Mouse (Mus musculus): ENCODE measurements around the gene Bcor. TPM values are rescaled to one million over a fixed set of nuclear protein-coding genes. Genes with fewer than 3 reads are reported as not detected.

Gene Bcor
- polyA plus RNA-seq, 1 experiment from 2014 or later = 4.0 TPM

GRCm38 (mm10) chrX:12047223-12047911 is 112.8 kb downstream of the Bcor start:
- 56% methylated on average over 16 of the region's 16 CpGs for WGBS (ENCODE audit: insufficient replicate concordance)
- Histone ChIP-seq H3K36me3 (replicated peaks; ENCODE audit: insufficient read depth, low read length) (peaks cover 4% of the 10 kb centered on the region; the same call in 1 of the 2 replicates), H3K4me2 (ENCODE audit: low read depth, low read length) (no peak overlapping the region), H3K4me1 (ENCODE audit: insufficient read depth) (no peaks in the 10 kb centered on the region), H3K27me3 (ENCODE audit: insufficient read depth, low read length) (no peaks in the 10 kb centered on the region), H3K4me3 (ENCODE audit: low read depth, low read length) (no peak overlapping the region), H3K9me3 (ENCODE audit: low read length) (no peaks in the 10 kb centered on the region), H3K9ac (replicated peaks) (no peak overlapping the region), H3K27ac (ENCODE audit: low read depth) (no peak overlapping the region)
- ATAC-seq = no peak
- TF ChIP-seq CTCF (IDR thresholded peaks at IDR 0.05; ENCODE audit: low read depth) (no peak), EP300 (IDR thresholded peaks at IDR 0.05; ENCODE audit: low read depth) (no peak)
- DNase-seq = no peak

GRCm38 (mm10) chrX:12046676-12047075 is 113.5 kb downstream of the Bcor start:
- Histone ChIP-seq H3K27ac (ENCODE audit: low read depth) (no peak overlapping the region), H3K4me1 (ENCODE audit: insufficient read depth) (no peaks in the 10 kb centered on the region), H3K36me3 (replicated peaks; ENCODE audit: insufficient read depth, low read length) (peaks cover 4% of the 10 kb centered on the region; the same call in 1 of the 2 replicates), H3K4me3 (ENCODE audit: low read depth, low read length) (no peak overlapping the region), H3K4me2 (ENCODE audit: low read depth, low read length) (no peak overlapping the region), H3K27me3 (ENCODE audit: insufficient read depth, low read length) (no peaks in the 10 kb centered on the region), H3K9me3 (ENCODE audit: low read length) (no peaks in the 10 kb centered on the region), H3K9ac (replicated peaks) (no peak overlapping the region)
- TF ChIP-seq CTCF (IDR thresholded peaks at IDR 0.05; ENCODE audit: low read depth) = no peak
- no peak for TF ChIP-seq EP300 (IDR thresholded peaks at IDR 0.05; ENCODE audit: low read depth)
- no peak for DNase-seq
- no peak for ATAC-seq
- 75% methylated on average over 13 of the region's 13 CpGs for WGBS (ENCODE audit: insufficient replicate concordance)

GRCm38 (mm10) chrX:12043352-12043751 is 116.8 kb downstream of the Bcor start:
- Histone ChIP-seq H3K9ac (replicated peaks) (no peak overlapping the region), H3K4me3 (ENCODE audit: low read depth, low read length) (no peak overlapping the region), H3K4me2 (ENCODE audit: low read depth, low read length) (no peak overlapping the region), H3K4me1 (ENCODE audit: insufficient read depth) (no peaks in the 10 kb centered on the region), H3K27ac (ENCODE audit: low read depth) (no peak overlapping the region), H3K27me3 (ENCODE audit: insufficient read depth, low read length) (no peaks in the 10 kb centered on the region), H3K9me3 (ENCODE audit: low read length) (no peaks in the 10 kb centered on the region), H3K36me3 (replicated peaks; ENCODE audit: insufficient read depth, low read length) (peaks cover 16% of the 10 kb centered on the region)
- ATAC-seq (peak; percentile 84), DNase-seq (peak; percentile 41)
- no peak for TF ChIP-seq CTCF (IDR thresholded peaks at IDR 0.05; ENCODE audit: low read depth)
- no peak for TF ChIP-seq EP300 (IDR thresholded peaks at IDR 0.05; ENCODE audit: low read depth)
- WGBS (ENCODE audit: insufficient replicate concordance) = 73% methylated on average over 14 of the region's 14 CpGs

- 81% methylated on average over 5 of the region's 5 CpGs for WGBS (ENCODE audit: insufficient replicate concordance)
- no peak overlapping the region for H3K4me3 ChIP-seq (ENCODE audit: low read depth, low read length)
- H3K27ac ChIP-seq (ENCODE audit: low read depth) = no peak overlapping the region
- no peaks in the 10 kb centered on the region for H3K27me3 ChIP-seq (ENCODE audit: insufficient read depth, low read length)
- no peak overlapping the region for H3K9ac ChIP-seq (replicated peaks)
- no peak for DNase-seq
- ATAC-seq = no peak
- no peaks in the 10 kb centered on the region for H3K9me3 ChIP-seq (ENCODE audit: low read length)
- H3K4me2 ChIP-seq (ENCODE audit: low read depth, low read length) = no peak overlapping the region
- no peaks in the 10 kb centered on the region for H3K4me1 ChIP-seq (ENCODE audit: insufficient read depth)
- H3K36me3 ChIP-seq (replicated peaks; ENCODE audit: insufficient read depth, low read length) = peaks cover 20% of the 10 kb centered on the region
- TF ChIP-seq EP300 (IDR thresholded peaks at IDR 0.05; ENCODE audit: low read depth) (no peak), CTCF (IDR thresholded peaks at IDR 0.05; ENCODE audit: low read depth) (no peak)
These were observed 118.7 kb downstream of the Bcor start for GRCm38 (mm10) chrX:12041453-12041852.

- Histone ChIP-seq H3K4me3 (ENCODE audit: low read depth, low read length) (0 out of 2 replicates have a peak overlapping the region, but pooled peaks have one; percentile 8), H3K9me3 (ENCODE audit: low read length) (no peaks in the 10 kb centered on the region), H3K27me3 (ENCODE audit: insufficient read depth, low read length) (no peaks in the 10 kb centered on the region), H3K4me2 (ENCODE audit: low read depth, low read length) (peak overlapping the region; percentile 42; the same call in 1 of the 2 replicates), H3K4me1 (ENCODE audit: insufficient read depth) (no peaks in the 10 kb centered on the region), H3K27ac (ENCODE audit: low read depth) (no peak overlapping the region), H3K36me3 (replicated peaks; ENCODE audit: insufficient read depth, low read length) (no peaks in the 10 kb centered on the region), H3K9ac (replicated peaks) (no peak overlapping the region)
- 37% methylated on average over 15 of the region's 15 CpGs for WGBS (ENCODE audit: insufficient replicate concordance)
- ATAC-seq = no peak
- DNase-seq = no peak
- TF ChIP-seq CTCF (IDR thresholded peaks at IDR 0.05; ENCODE audit: low read depth) (no peak), EP300 (IDR thresholded peaks at IDR 0.05; ENCODE audit: low read depth) (no peak)
These were observed 145.3 kb downstream of the Bcor start for GRCm38 (mm10) chrX:12014726-12015464.

GRCm38 (mm10) chrX:12010660-12011059 is 149.5 kb downstream of the Bcor start:
- H3K27me3 ChIP-seq (ENCODE audit: insufficient read depth, low read length) = 0 out of 2 replicates have a peak, but pooled peaks cover under 1% of the 10 kb centered on the region
- no peaks in the 10 kb centered on the region; the same call in 1 of the 2 replicates for H3K4me1 ChIP-seq (ENCODE audit: insufficient read depth)
- ATAC-seq = no peak
- no peak overlapping the region for H3K4me2 ChIP-seq (ENCODE audit: low read depth, low read length)
- H3K4me3 ChIP-seq (ENCODE audit: low read depth, low read length) = no peak overlapping the region
- no peak overlapping the region for H3K27ac ChIP-seq (ENCODE audit: low read depth)
- H3K9me3 ChIP-seq (ENCODE audit: low read length) = no peaks in the 10 kb centered on the region
- WGBS (ENCODE audit: insufficient replicate concordance) = 57% methylated on average over 1 of the region's 1 CpGs
- TF ChIP-seq EP300 (IDR thresholded peaks at IDR 0.05; ENCODE audit: low read depth) = no peak
- no peak for TF ChIP-seq CTCF (IDR thresholded peaks at IDR 0.05; ENCODE audit: low read depth)
- no peak for DNase-seq
- H3K36me3 ChIP-seq (replicated peaks; ENCODE audit: insufficient read depth, low read length) = no peaks in the 10 kb centered on the region
- no peak overlapping the region for H3K9ac ChIP-seq (replicated peaks)

All from liver, postnatal 0 days (tissue).